Mouse (Mus musculus) frontal cortex, postnatal 25 days (tissue): ENCODE results near the gene Adk.

Experiments used
- DNase-seq, 2 experiments: peaks; one replicate each; pipeline ENCODE4 v3.0.0; 2022; ENCODE audit warnings: low spot score in 2 of 2

Adk gene

GRCm38 (mm10) chr14:21268229-21268628 lies 215.9 kb downstream of the Adk start:
- DNase-seq: no peak

- no peak for DNase-seq
These were observed 219.1 kb downstream of the Adk start for GRCm38 (mm10) chr14:21271472-21271871.

GRCm38 (mm10) chr14:21275786-21276185 lies 223.4 kb downstream of the Adk start:
- no peak for DNase-seq

GRCm38 (mm10) chr14:21278290-21278689 lies 225.9 kb downstream of the Adk start:
- DNase-seq: no peak

GRCm38 (mm10) chr14:21278907-21279535 lies 226.6 kb downstream of the Adk start:
- no peak for DNase-seq

GRCm38 (mm10) chr14:21280451-21280850 lies 228.1 kb downstream of the Adk start:
- DNase-seq: no peak

GRCm38 (mm10) chr14:21281506-21281905 lies 229.1 kb downstream of the Adk start:
- DNase-seq: no peak

GRCm38 (mm10) chr14:21284116-21284515 lies 231.7 kb downstream of the Adk start:
- DNase-seq: no peak

GRCm38 (mm10) chr14:21284847-21285246 lies 232.5 kb downstream of the Adk start:
- no peak for DNase-seq

- DNase-seq: no peak
These were observed 233.9 kb downstream of the Adk start for GRCm38 (mm10) chr14:21286274-21286673.

GRCm38 (mm10) chr14:21287726-21288442 lies 235.5 kb downstream of the Adk start:
- no peak for DNase-seq

- DNase-seq: no peak
These were observed 247.4 kb downstream of the Adk start for GRCm38 (mm10) chr14:21299743-21300142.

GRCm38 (mm10) chr14:21304815-21305214 lies 252.4 kb downstream of the Adk start:
- no peak for DNase-seq

GRCm38 (mm10) chr14:21308349-21308936 lies 256.1 kb downstream of the Adk start:
- DNase-seq: no peak

GRCm38 (mm10) chr14:21310530-21310929 lies 258.2 kb downstream of the Adk start:
- DNase-seq: peak in 1 of 2 experiments; percentile 16

GRCm38 (mm10) chr14:21313561-21314342 lies 261.4 kb downstream of the Adk start:
- no peak for DNase-seq

GRCm38 (mm10) chr14:21314466-21314865 lies 262.1 kb downstream of the Adk start:
- no peak for DNase-seq

GRCm38 (mm10) chr14:21334826-21335225 lies 282.5 kb downstream of the Adk start:
- no peak for DNase-seq

- DNase-seq: no peak
These were observed 283.4 kb downstream of the Adk start for GRCm38 (mm10) chr14:21335691-21336314.

- DNase-seq: no peak
These were observed 285.6 kb downstream of the Adk start for GRCm38 (mm10) chr14:21337948-21338347.

GRCm38 (mm10) chr14:21341195-21341594 lies 288.8 kb downstream of the Adk start:
- DNase-seq: no peak

GRCm38 (mm10) chr14:21342984-21343383 lies 290.6 kb downstream of the Adk start:
- DNase-seq: no peak
